22 mouse cellular contexts compared by ENCODE assay signal in genomic region chr1:166801929-166802328, GRCm38 (mm10).
DNase-seq lines count a peak whose midpoint lies in the region; ATAC-seq and TF ChIP-seq lines count a peak whose summit lies in the region.
"Had no signal": no experiment of that assay in that cellular context is flagged by ENCODE, and none has a peak within 500 bp of the region (broad histone marks: within the 10 kb centered on the region; RNA-seq: fewer than 3 reads in every experiment).

No protein-coding gene starts in this region.

- TF ChIP-seq CTCF in heart, adult 2 months (IDR thresholded peaks at IDR 0.05), result no peak

- no peak for TF ChIP-seq POLR2A in heart, adult 2 months (IDR thresholded peaks at IDR 0.05; ENCODE audit: insufficient read depth, low read depth, low read length)

- no peaks in the 10 kb centered on the region; the same call in none of the 2 replicates for H3K36me3 ChIP-seq in heart, adult 2 months (ENCODE audit: control insufficient read depth, insufficient read depth, low read length)
- no peaks in the 10 kb centered on the region for H3K36me3 ChIP-seq in kidney, embryonic 14.5 days (ENCODE audit: control insufficient read depth, insufficient read depth, low read length)
- H3K36me3 ChIP-seq: embryonic facial prominence, embryonic 12.5 days; embryonic facial prominence, embryonic 15.5 days; G1E; hindbrain, embryonic 10.5 days; hindbrain, embryonic 13.5 days; intestine, embryonic 15.5 days had no signal

- H3K79me2 ChIP-seq in heart, adult 2 months (replicated peaks; ENCODE audit: control insufficient read depth, insufficient read depth, low read length), result no peaks in the 10 kb centered on the region

- DNase-seq in heart, adult 2 months, result no peak
- DNase-seq in heart, postnatal 25 days (ENCODE audit: low spot score), result no peak
- DNase-seq in kidney, postnatal 25 days, result no peak
- DNase-seq in embryo, embryonic 11 days, result no peak
- DNase-seq: adrenal gland, adult 2 months; adrenal gland, postnatal 14 days; B cell, adult 2 months; forebrain, postnatal 0 days; gastrocnemius, postnatal 25 days; heart, postnatal 36 days had no signal

- no peaks in the 10 kb centered on the region for H3K27me3 ChIP-seq in heart, adult 2 months (ENCODE audit: control insufficient read depth, insufficient read depth, low read length)
- no peaks in the 10 kb centered on the region for H3K27me3 ChIP-seq in kidney, embryonic 14.5 days (ENCODE audit: control insufficient read depth, insufficient read depth, low read length)
- H3K27me3 ChIP-seq: CH12.LX; embryonic facial prominence, embryonic 12.5 days; embryonic facial prominence, embryonic 15.5 days; hindbrain, embryonic 13.5 days; intestine, embryonic 15.5 days had no signal

- H3K4me2 ChIP-seq in kidney, embryonic 14.5 days (replicated peaks; ENCODE audit: low read depth, low read length), result no peak overlapping the region
- H3K4me2 ChIP-seq: embryonic facial prominence, embryonic 12.5 days; embryonic facial prominence, embryonic 15.5 days; heart, embryonic 11.5 days; hindbrain, embryonic 13.5 days; intestine, embryonic 15.5 days had no signal

- no peak for TF ChIP-seq EP300 in heart, adult 2 months (IDR thresholded peaks at IDR 0.05; ENCODE audit: insufficient read depth, low read depth, low read length)

- no peak overlapping the region for H3K9ac ChIP-seq in heart, adult 2 months (ENCODE audit: low read depth, low read length)
- H3K9ac ChIP-seq in kidney, embryonic 14.5 days (ENCODE audit: low read depth, low read length), result no peak overlapping the region
- H3K9ac ChIP-seq: embryonic facial prominence, embryonic 12.5 days; embryonic facial prominence, embryonic 15.5 days; forebrain, postnatal 0 days; hindbrain, embryonic 13.5 days; intestine, embryonic 15.5 days had no signal

- WGBS in heart, adult 2 months, result 27% methylated on average over 4 of the region's 4 CpGs
- 78% methylated on average over 4 of the region's 4 CpGs for WGBS in kidney, embryonic 14.5 days

- intact Hi-C loops in heart, adult 2 months (cut with DNase I), result loop anchor here (10.0 kb wide), 1 partner anchor 203 kb away; the partner anchor contains the start of gene Fam78b
- intact Hi-C loops in heart, postnatal 25 days (cut with DNase I), result no loop called here

- H3K9me3 ChIP-seq in kidney, embryonic 14.5 days (ENCODE audit: control insufficient read depth, low read length), result no peaks in the 10 kb centered on the region
- H3K9me3 ChIP-seq: embryonic facial prominence, embryonic 12.5 days; embryonic facial prominence, embryonic 15.5 days; hindbrain, embryonic 10.5 days; hindbrain, embryonic 13.5 days; intestine, embryonic 15.5 days had no signal

- H3K4me3 ChIP-seq in heart, adult 2 months, result no peak overlapping the region
- H3K4me3 ChIP-seq in kidney, embryonic 14.5 days (ENCODE audit: low read length), result no peak overlapping the region
- H3K4me3 ChIP-seq: embryonic facial prominence, embryonic 12.5 days; embryonic facial prominence, embryonic 15.5 days; hindbrain, embryonic 10.5 days; hindbrain, embryonic 13.5 days; intestine, embryonic 15.5 days had no signal

- peak overlapping the region; percentile 36; the same call in 1 of the 2 replicates for H3K27ac ChIP-seq in heart, adult 2 months
- no peak overlapping the region for H3K27ac ChIP-seq in kidney, embryonic 14.5 days (ENCODE audit: low read depth, low read length)
- H3K27ac ChIP-seq: embryonic facial prominence, embryonic 12.5 days; embryonic facial prominence, embryonic 15.5 days; hindbrain, embryonic 10.5 days; intestine, embryonic 15.5 days had no signal

- ATAC-seq in common myeloid progenitor, adult 5-6 weeks (replicated peaks; ENCODE audit: low read depth, poor library complexity, severe bottlenecking), result peak; percentile 40; the same call in 1 of the 2 replicates
- peak; percentile 57 for ATAC-seq in megakaryocyte, adult 5-6 weeks (ENCODE audit: poor library complexity, severe bottlenecking)
- no peak for ATAC-seq in kidney, embryonic 14.5 days (ENCODE audit: low FRiP score, low TSS enrichment)
- ATAC-seq: forebrain, embryonic 14.5 days; forebrain, postnatal 0 days; intestine, embryonic 15.5 days had no signal

- H3K4me1 ChIP-seq in heart, adult 2 months (ENCODE audit: control insufficient read depth, insufficient read depth, low read length), result peaks cover 8% of the 10 kb centered on the region
- H3K4me1 ChIP-seq in kidney, embryonic 14.5 days (ENCODE audit: control insufficient read depth, insufficient read depth, low read length), result peaks cover 4% of the 10 kb centered on the region; the same call in 1 of the 2 replicates
- H3K4me1 ChIP-seq: embryonic facial prominence, embryonic 12.5 days; embryonic facial prominence, embryonic 15.5 days; hindbrain, embryonic 10.5 days; intestine, embryonic 15.5 days had no signal
